Mouse (Mus musculus) lung, postnatal 0 days (tissue): ENCODE data around the gene Rtn1.

Source experiments
- CTCF ChIP-seq: IDR thresholded peaks from 2 replicates; pipeline ENCODE4 v1.5.1; 2016; ENCODE audit warnings: antibody characterized with exemption, mild to moderate bottlenecking
- EP300 ChIP-seq: IDR thresholded peaks from 2 replicates; pipeline ENCODE4 v1.6.1; 2016; ENCODE audit warnings: antibody characterized with exemption, mild to moderate bottlenecking, control low read depth

DNA sequence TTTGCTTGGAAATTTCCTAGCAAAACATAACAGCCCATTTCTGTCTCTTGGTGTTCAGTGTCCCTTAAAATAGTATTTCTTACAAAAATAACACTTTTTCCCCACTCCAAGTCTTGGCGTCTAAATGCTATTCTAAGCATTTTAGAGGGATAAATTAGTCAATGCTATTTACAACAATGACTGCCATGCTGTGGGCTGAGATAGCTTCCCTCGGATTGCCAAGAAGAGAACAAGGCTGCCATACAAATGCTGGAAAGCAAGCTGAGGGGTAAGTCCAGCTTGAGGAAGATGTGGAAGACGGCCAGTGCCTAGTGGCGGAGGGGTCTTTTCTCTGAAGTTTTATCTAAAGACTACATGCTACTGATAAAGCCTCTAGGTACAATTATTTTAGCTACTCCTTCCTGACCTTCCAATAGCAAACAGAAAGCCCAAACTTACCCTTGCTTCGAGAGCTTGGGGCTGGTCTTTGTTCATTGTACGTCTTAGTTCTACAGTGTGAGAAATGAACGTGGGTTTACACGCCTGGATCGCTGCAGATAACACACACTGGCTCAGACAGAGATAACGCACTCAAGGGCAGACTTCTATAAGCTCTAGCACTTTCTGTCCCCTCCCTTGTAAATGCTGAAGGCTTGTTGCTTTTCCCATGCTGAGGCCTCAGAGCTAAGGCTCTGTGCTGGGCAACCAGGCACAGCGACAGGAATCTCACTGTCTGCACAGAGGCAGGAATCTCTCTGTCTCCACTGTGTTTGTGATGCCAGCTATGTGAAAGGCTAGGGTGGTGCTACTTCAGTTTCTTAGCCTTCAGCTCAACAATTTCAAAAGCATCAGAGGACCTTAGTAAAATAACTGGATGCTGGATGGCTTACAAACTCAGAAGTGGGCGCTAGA is 145.4 kb downstream of the Rtn1 start:
- TF ChIP-seq CTCF (no peak), EP300 (no peak)
